Comparison of ENCODE assay signal across 8 mouse cellular contexts in the genomic region with DNA sequence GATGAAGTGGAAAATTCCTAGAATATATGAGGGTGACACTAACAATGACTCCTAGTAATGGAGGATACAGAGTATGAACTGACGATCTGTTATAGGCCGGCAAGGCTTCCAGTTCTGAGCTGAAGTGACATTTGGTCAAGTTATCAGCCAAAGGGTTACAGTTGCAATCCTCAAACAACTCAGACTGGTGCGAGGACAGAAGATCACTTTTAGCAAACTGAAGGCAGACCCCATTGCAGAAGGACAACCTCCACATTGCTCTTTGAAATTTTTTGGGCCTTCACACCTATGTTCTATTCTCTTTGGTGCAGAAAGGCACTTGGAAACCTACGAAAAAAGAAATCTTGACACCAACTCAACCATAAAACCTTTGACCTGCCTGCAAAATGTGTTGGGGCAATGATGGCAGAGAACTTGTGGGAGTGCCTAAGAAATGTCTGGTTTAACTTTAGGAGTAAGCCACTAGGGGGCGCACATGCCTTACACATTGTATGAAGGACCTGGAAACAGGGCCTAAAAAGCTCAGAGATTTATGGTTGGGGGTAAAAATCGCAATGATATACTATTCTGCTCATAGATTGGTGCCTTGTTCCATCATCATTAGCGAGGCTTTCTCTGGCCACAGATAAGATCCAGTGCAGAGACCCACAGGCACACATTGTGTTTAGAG.
DNase-seq lines count a peak whose midpoint lies in the region; ATAC-seq lines count a peak whose summit lies in the region.

No protein-coding gene starts in this region.

- WGBS in kidney, embryonic 16.5 days, result 43% methylated on average over 7 of the region's 7 CpGs

- ATAC-seq in kidney, embryonic 16.5 days (ENCODE audit: low FRiP score, low TSS enrichment), result no peak; the same call in 1 of the 2 replicates

- intact Hi-C loops in heart, postnatal 36 days (cut with DNase I), result no loop called here
- intact Hi-C loops in left cerebral cortex, postnatal 10 days (cut with DNase I), result no loop called here

- H3K9me3 ChIP-seq in kidney, embryonic 16.5 days (ENCODE audit: low read length), result no peaks in the 10 kb centered on the region

- H3K9ac ChIP-seq in kidney, embryonic 16.5 days (replicated peaks; ENCODE audit: low read length), result no peak overlapping the region

- DNase-seq in kidney, adult 9 months, result peak; percentile 31
- DNase-seq in WW6 (ENCODE audit: low read depth, low spot score), result peak; percentile 33
- DNase-seq in cerebellum, postnatal 36 days, result peak; percentile 45 to 60
- DNase-seq in heart, postnatal 36 days, result peak; percentile 4 to 18
- DNase-seq in left cerebral cortex, postnatal 10 days (ENCODE audit: extremely low spot score in 1 of 2, low spot score in 2 of 2), result peak; percentile 14 to 51
- peak; percentile 50 for DNase-seq in ovary, postnatal 14 days (ENCODE audit: low spot score)
- DNase-seq in spleen, postnatal 14 days (ENCODE audit: low spot score in 2 of 2), result no peak

- no peaks in the 10 kb centered on the region for H3K36me3 ChIP-seq in kidney, embryonic 16.5 days (ENCODE audit: insufficient read depth, low read length)

- no peak overlapping the region for H3K4me3 ChIP-seq in kidney, embryonic 16.5 days (ENCODE audit: low read length)

- no peaks in the 10 kb centered on the region for H3K27me3 ChIP-seq in kidney, embryonic 16.5 days (ENCODE audit: insufficient read depth, low read length)

- H3K4me2 ChIP-seq in kidney, embryonic 16.5 days (replicated peaks; ENCODE audit: low read depth, low read length), result no peak overlapping the region

- H3K4me1 ChIP-seq in kidney, embryonic 16.5 days (ENCODE audit: insufficient read depth, low read length), result no peaks in the 10 kb centered on the region

- H3K27ac ChIP-seq in kidney, embryonic 16.5 days (ENCODE audit: low read length), result no peak overlapping the region

Comparison
In these comparisons a context has a peak if more than half of its experiments do, and no peak if none do; other contexts are left out.
1. DNase-seq: peak in kidney, adult 9 months (single experiment), WW6 (single experiment), cerebellum, postnatal 36 days (2 of 2), heart, postnatal 36 days (2 of 2), left cerebral cortex, postnatal 10 days (2 of 2) and ovary, postnatal 14 days (single experiment); none in spleen, postnatal 14 days (0 of 2).